Mouse (Mus musculus): ENCODE measurements around the gene Ptger3.
A peak's percentile ranks its signal among the peaks of the same experiment; 100 is the strongest.

Gene Ptger3

GRCm38 (mm10) chr3:157566725-157567565 lies at the start of gene Ptger3:
TSS of gene Ptger3 (plus strand) at chr3:157566892.
- DNase-seq: peak; percentile 41 to 46

- peak in 1 of 2 experiments; percentile 4 for DNase-seq
Observed at GRCm38 (mm10) chr3:157517992-157518391, 48.7 kb upstream of the Ptger3 start.

- peak; percentile 79 to 85 for DNase-seq
Observed at GRCm38 (mm10) chr3:157520433-157520832, 46.3 kb upstream of the Ptger3 start.

GRCm38 (mm10) chr3:157523834-157524233 lies 42.9 kb upstream of the Ptger3 start:
- no peak for DNase-seq

GRCm38 (mm10) chr3:157531585-157531984 lies 35.1 kb upstream of the Ptger3 start:
- DNase-seq: no peak

- DNase-seq: peak; percentile 97 to 98
Observed at GRCm38 (mm10) chr3:157533964-157534785, 32.5 kb upstream of the Ptger3 start, which contains the start of gene Zranb2. TSS of gene Zranb2 (plus strand) at chr3:157534160.

- DNase-seq: no peak
Observed at GRCm38 (mm10) chr3:157534786-157535415, 31.8 kb upstream of the Ptger3 start.

GRCm38 (mm10) chr3:157549323-157549722 lies 17.4 kb upstream of the Ptger3 start:
- DNase-seq: no peak

GRCm38 (mm10) chr3:157549758-157550600 lies 16.7 kb upstream of the Ptger3 start:
- no peak for DNase-seq

- peak; percentile 36 to 38 for DNase-seq
Observed at GRCm38 (mm10) chr3:157565196-157565595, 1.5 kb upstream of the Ptger3 start.

GRCm38 (mm10) chr3:157567566-157568132 lies 957 bp downstream of the Ptger3 start:
- peak in 1 of 2 experiments; percentile 7 for DNase-seq

GRCm38 (mm10) chr3:157572011-157572410 lies 5.3 kb downstream of the Ptger3 start:
- no peak for DNase-seq

- peak in 1 of 2 experiments; percentile 10 for DNase-seq
Observed at GRCm38 (mm10) chr3:157575441-157576342, 9.0 kb downstream of the Ptger3 start.

GRCm38 (mm10) chr3:157576343-157576722 lies 9.6 kb downstream of the Ptger3 start:
- DNase-seq: no peak

- DNase-seq: no peak
Observed at GRCm38 (mm10) chr3:157576862-157577261, 10.2 kb downstream of the Ptger3 start.

GRCm38 (mm10) chr3:157578469-157579170 lies 11.9 kb downstream of the Ptger3 start:
- DNase-seq: no peak

GRCm38 (mm10) chr3:157579376-157579775 lies 12.7 kb downstream of the Ptger3 start:
- no peak for DNase-seq

- no peak for DNase-seq
Observed at GRCm38 (mm10) chr3:157580299-157580698, 13.6 kb downstream of the Ptger3 start.

GRCm38 (mm10) chr3:157581755-157582154 lies 15.1 kb downstream of the Ptger3 start:
- no peak for DNase-seq
